Mouse (Mus musculus) thymus, postnatal 14 days (tissue): ENCODE results near the gene Stmn1.
"Not testable (repeated sequence)": the region's sequence is repeated elsewhere in the genome, so short reads cannot be mapped to it uniquely, and the experiment has no call there.

Experiments used
- DNase-seq: peaks from one replicate; pipeline ENCODE4 v3.0.0; 2021

Stmn1 gene

DNA sequence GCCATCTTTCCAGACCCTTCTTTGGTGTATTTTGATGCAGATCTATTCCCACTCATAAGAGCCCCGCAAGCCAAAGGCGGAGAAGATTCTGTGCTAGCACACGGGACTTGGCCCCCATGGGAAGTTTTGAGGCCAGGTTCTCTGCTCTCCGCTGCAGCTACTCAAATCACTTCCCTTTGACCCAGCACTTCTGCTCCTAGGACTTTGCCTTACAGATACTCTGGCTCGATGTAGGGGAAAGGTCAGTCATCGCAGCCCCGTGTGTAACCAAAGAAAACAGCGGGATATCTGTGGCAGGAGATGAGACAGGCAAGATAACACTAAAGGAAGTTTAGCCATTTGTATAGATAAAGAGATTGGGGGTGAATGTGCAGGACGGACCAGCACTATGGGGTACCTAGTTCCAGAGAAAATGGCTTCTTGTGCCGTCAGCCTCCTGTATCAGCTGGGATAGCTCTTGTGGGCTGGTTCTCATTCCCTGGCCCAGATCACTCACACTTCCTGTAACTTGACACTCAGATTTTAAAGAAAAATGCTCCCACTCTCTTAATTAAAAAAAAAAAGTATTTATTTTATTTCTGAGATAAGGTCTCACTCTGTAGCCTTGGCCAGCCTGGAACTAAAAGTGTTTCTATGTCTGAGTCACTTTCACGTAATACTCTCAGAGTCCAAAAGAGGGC lies 22.0 kb downstream of the Stmn1 start:
- no peak for DNase-seq

DNA sequence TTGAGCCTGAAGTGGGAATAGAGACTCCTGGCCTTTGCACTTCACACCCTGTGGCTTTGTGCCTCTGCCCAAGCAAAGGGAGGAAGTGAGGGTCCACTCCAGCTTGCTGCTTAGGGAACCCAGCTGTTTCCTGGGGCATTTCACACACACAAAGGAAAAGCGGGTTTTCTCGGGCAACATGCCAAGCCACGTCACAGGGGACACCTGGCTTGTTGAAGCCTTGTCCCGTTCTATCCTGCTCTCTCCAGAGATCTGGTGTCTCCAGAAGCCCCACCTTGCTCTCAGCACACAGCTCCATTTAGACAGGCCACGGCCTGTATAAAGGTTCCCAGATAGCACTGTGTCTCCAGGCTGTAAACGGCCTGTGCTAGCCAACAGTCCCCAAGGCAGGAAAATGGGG lies 23.6 kb downstream of the Stmn1 start:
- DNase-seq: no peak

DNA sequence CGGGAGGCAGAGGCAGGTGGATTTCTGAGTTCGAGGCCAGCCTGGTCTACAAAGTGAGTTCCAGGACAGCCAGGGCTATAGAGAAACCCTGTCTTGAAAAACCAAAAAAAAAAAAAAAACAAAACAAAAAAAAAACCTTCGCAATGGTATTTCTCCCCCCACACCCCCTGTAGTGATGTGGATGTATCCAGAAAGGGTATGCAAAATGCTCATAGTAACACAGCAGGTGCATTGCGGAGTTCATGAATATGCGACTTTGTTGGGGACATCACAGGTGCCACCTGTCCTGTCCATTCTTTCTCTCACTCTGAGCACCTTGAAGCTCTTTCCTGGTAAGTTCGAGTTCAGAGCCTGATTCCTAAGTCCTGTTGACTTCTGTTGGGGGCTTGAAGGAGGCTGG lies 26.0 kb downstream of the Stmn1 start:
- not testable (repeated sequence) for DNase-seq

DNA sequence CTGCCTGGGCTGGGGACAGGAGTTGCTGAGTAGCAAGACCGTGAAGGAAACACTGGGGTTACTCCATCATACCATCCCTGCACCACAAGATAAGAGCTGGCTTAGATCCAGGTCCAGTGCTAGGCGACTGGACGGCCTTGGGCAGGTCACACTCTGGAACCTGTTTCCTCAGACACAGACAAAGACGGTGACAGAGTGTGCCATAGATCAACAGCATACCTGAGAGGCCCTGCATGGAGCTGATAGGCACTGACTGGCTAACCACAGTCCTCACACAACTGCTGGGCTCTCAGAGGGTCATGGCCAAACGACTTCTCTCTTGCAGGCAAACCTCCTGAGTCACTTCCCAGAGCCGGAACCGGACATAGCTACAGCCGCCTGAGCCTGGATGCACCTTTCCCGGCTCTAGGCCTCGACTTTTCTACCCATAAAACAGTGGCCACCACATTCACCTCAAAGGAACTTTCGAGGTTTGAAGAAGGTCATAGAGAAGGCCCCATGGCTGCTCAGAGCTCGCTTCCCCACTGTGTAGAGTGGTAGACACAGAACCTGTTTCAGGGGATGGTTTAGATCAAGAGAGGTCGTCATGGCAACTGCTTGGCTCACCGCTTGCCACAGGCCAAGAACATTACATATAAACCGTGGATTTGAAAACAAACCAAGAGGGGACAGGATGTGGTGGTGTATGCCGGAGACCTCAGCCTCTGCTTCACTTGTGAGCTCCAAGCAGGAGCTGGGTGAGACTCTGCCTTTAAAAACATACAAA lies 26.8 kb downstream of the Stmn1 start:
- peak; percentile 81 for DNase-seq

DNA sequence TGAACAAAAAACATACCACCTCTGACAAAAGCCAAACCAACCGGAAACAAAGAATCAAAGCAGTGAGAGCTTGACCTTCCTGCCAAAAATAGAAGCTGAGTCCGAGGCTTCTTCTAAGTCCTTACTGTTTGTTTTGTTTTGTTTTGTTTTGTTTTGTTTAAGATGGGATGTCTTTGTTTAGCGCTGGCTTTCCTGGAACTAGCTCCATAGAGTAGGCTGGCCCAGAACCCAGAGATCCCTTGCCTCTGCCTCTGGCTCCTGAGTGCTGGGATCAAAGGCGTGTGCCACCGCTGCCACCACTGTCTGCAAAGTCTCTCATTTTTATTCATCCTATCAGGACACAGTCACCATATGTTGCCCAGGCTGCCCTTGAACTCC lies 27.4 kb downstream of the Stmn1 start:
- DNase-seq: no peak

DNA sequence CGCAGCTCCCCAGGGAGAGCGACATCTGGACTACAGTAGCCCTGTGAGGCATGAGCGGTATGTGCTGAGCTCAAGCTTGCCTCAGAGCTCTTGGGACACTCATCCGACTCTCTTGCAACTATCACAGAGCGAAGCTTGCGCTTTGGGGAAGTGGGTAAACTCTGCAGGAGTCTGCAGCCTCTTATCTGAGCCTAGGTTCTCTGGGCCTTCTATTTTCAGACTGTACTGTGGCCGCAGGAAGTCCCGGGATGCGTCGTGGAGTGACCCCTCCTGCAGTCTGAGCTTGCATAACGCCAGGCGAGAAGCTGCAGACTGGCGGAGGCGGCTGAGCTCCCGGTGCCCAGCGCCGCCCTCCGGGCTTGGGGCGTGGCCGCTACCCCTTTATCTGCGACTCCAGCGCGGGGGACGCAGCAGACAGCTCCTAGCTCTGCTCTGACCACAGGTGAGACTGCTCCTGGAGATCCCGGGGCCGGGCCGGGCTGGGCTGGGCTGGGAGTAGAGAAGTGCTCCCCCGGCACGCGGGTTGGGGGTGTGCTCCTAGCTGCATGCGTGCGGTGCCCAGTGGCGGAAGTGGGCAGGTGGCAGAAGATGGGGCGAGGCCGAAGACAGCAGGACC lies 28.6 kb downstream of the Stmn1 start, which contains the start of gene Paqr7:
Gene Paqr7, plus strand, starts transcription at position 103 of the 616 bp plus-strand sequence.
- peak; percentile 70 for DNase-seq

DNA sequence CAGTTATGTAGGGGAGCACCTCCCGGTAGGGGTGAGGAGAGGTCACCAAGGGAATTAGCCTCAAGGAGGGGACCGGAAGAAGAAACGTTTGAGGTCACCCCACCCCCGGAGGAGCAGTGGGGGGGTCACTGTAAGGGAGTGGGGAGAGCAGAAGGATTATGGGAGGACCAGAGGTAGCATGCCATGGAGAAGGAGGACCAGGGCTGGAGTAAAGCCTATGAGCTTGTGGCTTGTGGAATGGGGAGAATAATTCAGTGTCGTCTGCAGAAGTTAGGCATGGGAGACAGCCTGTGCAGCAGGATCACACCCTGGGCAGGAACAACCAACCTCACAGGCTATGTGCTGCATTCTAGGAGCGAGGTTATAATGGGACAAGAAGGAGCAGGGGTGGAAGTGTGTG lies 29.1 kb downstream of the Stmn1 start:
- no peak for DNase-seq

DNA sequence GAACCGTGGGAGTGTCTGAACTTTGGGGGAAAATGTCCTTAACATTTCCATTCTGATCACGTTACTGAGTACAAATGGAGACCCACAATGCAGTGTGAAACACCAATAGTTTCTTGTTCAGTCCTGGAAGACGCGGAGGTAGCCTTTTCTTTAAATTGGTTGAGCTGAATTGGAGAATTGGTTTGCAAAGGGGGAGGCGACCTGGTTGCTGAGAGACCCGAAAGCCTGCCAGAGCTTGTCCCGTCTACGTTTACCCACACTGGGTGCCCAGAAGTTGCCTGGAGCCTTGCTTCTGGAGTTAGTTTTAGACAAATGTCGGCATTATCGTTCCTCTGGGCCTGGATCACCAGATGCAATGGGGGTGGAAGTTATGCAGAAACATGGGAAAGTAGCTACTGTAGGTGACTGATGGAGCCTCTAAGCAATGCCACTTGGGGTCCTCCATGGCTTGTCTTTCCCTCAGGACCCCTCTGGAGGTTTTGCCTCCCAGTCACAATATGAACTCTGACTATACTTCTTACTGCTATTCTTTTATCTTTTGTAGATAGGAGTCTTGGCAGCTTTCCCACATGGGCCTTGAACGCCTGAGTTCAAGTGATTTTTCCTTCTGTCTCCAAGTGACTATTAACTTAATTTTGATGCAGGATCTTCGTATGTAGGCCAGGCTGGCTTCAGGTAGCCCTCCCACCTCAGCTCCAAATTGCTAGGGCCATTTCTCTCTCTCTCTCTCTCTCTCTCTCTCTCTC lies 30.0 kb downstream of the Stmn1 start:
- DNase-seq: no peak

DNA sequence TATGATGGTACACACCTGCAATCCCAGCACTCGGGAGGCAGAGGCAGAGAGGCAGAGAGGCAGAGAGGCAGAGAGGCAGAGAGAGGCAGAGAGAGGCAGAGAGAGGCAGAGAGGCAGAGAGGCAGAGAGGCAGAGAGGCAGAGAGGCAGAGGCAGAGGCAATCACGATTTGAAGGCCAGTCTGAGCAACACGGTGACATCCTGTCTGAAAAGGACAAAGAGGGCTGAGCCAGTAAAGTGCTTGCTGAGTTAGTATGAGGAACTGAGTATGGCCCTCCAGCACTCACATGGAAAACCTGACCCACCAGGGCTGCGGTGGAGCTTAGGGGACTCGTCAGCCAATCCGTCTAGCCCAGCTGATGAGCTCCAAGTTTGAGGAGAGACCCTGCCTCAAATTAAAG lies 30.9 kb downstream of the Stmn1 start:
- DNase-seq: not testable (repeated sequence)

DNA sequence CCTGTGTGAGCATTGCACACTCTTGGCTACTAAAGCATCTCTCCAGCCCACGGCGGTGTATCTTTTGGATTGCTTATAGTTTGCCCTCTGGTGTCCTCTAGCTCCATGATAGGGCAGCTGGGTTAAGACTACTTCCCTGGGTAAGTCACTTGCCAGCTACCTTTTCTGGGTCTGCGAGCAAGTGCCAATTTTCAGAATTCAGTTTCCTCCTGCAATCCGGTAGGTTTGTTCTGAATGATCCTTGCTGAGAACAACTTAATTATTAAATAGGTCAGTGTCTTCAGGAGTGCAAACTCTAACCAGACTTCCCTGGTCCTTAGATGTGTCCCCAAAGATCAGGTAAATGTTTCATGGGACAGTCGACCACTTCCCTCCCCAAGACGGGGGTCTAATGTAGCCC lies 33.0 kb downstream of the Stmn1 start:
- no peak for DNase-seq

DNA sequence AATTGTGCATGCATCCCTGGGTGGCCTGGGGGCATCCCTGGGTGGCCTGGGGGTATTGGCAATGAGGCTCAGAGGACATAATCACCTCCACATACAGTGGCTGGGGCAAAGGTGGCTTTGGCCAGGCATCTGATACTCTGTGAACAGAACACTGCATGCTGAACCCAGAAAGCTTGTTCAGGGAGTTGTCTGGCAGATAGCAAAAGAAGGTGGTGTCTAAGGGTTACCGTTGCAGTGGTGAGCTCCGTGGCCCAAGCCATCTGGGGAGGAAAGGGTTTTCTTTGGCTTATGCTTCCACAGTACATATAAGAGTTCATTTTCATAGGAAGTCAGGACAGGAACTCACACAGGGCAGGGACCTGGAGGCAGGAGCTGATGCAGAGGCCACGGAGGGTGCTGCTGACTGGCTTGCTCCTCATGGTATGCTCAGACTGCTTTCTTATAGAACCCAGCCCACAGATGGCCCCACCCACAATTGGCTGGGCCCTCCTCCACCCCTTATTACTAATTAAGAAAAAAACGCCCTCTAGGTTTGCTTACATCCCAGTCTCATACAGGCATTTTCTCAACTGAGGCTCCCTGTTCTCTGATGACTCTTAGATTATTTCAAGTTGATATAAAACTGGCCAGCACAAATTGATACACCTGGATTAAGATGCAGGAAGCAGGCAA lies 35.7 kb downstream of the Stmn1 start:
- DNase-seq: no peak

DNA sequence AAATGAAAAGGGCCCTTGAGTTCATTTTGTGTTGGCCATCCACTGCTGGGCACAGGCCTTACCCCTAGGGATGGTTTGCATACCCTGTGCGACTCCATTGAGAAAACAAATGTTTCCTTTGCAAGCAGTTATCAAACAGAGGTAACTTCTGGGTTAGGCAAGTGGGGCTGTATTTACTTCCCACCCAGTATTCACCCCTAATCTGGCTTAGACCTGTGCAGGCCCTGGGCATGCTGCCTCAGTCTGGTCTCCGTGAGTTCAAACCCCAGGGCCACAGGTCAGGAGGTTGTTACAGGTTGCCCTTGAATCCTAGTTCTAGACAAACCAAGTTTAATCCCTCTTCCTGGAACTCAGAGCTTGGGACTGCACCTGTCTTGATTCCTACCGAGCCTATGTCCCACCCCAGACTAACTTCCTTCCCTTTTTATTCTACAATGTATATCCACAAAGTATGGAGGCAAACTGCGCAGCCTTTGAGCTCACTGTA lies 37.2 kb downstream of the Stmn1 start:
- no peak for DNase-seq

DNA sequence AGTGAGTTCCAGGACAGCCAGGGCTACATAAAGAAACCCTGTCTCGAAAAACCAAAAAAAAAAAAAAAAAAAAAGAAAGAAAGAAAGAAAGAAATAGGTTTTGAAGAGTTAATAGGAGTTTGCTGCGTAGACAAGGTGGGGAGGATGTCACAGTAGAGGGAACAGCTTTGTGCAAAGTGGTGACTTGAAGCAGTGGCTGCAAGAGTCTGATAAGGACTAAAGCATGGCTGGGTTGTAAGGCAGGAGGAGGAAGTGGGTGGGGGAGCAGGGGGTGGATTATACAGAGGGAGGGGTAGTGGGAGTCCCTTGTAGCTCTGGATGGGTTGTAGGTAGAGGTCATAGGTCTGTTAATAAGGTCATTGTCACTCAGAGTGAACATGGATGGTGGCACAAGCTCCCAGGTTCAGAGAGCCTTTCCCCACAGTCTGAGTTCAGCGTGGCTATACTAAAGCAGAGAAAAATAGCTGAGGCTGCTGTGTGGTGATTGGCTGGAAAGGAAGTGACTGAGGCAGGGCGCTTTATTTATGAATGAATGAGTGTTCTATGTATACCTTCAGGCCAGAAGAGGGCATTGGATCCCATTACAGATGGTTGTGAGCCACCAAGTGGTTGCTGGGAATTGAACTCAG lies 38.0 kb downstream of the Stmn1 start:
- DNase-seq: no peak

DNA sequence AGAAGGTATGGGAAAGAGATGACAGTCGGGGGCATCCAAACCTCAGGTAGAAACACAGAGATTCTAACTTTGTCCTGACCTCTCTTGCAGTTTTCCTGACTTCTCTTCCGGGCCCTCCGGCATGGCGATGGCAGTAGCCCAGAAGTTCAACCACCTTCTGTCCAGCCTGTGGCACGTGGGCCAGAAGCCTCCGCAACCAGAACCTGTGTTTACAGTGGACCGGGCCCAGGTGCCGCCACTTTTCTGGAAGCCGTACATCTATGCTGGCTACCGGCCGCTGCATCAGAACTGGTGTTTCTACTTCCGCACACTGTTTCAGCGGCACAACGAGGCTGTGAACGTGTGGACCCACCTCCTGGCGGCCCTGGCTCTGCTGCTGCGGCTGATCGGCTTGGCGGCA lies 38.6 kb downstream of the Stmn1 start:
- no peak for DNase-seq

DNA sequence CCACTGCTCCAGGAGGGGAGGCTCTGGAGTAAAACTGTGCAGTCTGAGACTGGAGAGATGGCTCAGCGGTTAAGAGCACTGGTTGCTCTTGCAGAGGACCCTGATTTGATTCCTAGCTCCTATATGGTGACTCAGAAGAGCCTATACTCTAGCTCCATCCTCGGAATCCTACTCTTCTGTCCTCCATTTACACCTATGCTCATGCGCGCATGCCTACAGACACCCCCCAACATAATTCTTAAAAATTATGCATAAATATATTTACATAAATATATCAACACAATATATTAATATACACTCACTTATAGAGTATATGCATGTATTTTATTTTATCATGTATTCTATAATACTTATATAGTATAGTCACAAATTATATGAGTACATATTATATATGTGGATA lies 42.3 kb downstream of the Stmn1 start:
- no peak for DNase-seq

DNA sequence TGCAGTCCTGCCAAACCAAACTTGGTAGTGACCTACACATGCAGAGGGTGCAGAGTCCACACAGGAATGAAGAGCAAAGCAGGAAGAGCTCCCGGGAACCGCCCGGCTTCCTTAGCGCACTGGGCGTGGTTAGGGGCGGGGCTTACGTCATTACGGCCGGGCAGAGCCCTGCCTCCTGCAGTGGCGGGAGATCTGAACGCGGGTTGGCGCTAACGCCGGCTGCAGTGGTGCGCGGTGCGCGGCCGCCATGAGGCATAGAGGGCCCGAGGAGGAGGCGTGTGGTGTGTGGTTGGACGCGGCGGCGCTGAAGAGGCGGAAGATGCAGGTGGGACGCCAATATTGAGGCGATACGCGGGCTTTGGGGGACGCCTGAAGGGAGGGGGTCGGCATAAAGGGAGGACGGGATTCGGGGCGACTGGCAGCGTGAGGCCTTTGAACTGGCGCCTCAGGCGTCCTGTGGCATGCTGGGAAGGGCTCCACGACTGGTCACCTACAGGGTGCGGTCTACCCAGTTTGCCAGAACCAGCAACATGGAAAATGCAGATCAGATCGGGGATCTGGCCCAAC lies 42.8 kb downstream of the Stmn1 start, which contains the start of gene Aunip:
Gene Aunip, plus strand, starts transcription at position 155 of the 567 bp plus-strand sequence.
- peak; percentile 89 for DNase-seq

DNA sequence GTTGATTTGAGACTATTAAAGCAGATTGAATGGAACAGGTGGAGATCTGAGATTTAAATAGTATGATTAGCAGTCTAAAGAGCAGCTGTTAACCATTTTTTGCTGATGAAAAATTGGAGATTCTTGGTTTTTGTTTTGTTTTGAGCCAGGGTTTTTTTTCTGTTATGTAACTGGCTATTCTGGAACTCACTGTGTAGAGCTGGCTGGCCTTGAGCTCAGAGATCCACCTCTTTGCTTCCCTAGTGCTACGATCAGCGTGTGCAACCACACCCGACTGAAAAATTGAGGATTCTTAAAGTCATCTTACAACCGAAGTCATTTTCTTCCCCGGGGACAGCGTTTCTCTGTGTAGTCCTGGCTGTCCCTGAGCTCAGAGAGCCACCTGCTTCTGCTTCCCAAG lies 43.6 kb downstream of the Stmn1 start:
- DNase-seq: no peak

DNA sequence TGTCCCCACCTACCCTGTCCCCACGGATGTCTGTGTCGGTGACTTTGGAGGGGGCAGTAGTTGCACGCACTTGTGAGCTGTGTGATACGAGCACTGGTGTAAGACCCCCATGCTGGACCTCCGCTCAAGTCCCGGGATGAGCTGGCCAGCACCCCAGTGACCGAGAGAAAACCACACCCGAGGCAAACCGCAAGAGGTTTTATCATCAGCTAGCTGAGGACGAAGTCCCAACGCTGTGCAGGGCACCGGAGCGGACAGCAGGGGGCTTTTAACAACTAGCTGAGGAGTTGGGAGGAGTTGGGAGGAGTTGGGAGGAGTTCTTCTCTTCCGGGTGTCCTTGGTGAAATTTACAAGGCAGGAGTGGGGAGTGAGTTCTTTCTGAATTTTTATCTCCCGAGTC lies 44.7 kb downstream of the Stmn1 start:
- peak; percentile 53 for DNase-seq

DNA sequence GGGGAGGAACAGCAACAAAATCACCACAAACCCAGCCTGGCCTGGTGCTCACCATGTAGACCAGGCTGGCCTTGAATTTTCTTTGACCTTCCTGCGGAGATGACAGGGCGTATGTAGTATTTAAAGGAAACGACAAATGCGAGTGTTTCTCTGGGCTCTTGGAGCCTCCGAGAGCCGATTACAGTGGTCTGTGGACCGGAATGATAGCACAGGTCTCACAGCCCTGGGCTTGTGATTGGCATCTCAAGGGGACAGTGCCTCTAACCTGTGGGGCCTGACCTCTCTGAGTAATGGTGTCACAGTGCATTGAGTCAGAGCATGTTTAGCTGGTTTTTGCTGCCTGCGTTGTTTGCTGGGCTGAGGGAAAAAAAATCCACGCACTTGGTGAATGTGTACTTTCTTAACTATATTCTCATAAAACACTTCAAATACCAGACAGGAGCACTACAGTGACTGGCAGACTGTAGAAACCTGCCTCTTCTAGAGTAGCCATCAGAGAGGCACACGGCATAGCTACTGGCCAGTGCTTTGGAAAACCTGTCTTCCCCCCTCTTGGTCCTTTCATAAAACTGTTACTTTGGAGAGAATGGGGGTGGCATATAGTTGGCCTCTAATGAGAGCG lies 46.3 kb downstream of the Stmn1 start:
- no peak for DNase-seq

DNA sequence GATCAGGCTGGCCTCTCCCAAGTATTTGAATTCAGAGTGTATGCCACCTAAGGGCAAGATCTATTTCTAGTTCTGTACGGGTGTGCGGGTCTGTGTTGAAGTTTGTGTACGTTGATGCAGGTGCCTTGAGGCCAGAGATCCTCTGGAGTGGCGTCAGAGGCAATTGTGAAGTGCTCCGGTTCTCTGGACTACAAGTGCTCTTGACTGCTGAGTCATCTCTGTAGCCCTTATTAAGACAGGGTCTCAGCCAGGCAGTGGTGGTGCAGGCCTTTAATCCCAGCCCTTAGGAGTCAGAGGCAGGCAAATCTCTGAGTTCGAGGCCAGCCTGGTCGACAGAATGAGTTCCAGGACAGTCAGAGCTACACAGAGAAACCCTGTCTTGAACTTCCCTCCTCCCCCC lies 47.5 kb downstream of the Stmn1 start:
- no peak for DNase-seq

DNA sequence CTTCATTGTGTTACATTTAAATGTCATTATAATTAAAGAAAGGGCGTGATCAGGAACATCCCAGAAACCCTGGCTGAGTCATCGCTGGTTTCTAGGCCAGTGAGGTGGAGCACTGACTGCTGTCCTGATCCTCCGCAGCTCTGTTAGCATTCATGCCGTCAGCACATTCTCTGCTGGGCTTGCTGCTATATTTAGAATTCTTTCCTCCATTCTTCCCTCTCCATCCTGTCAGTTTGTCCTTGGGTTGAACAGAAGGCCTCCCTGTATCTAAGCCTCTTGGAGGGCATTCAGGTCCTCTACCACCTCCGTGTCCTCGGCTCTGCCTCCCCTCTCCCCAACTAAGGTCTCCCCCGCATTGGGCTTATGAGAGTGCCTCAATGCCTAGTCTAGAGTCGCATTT lies 48.9 kb downstream of the Stmn1 start:
- no peak for DNase-seq
